Mouse (Mus musculus): ENCODE measurements around the gene Gm20696. TPM values are rescaled to one million over a fixed set of nuclear protein-coding genes. Genes with fewer than 3 reads are reported as not detected.
A peak's percentile ranks its signal among the peaks of the same experiment; 100 is the strongest.

The Gm20696 gene
- polyA plus RNA-seq, 1 experiment from 2014 or later, result 3.2 TPM

DNA sequence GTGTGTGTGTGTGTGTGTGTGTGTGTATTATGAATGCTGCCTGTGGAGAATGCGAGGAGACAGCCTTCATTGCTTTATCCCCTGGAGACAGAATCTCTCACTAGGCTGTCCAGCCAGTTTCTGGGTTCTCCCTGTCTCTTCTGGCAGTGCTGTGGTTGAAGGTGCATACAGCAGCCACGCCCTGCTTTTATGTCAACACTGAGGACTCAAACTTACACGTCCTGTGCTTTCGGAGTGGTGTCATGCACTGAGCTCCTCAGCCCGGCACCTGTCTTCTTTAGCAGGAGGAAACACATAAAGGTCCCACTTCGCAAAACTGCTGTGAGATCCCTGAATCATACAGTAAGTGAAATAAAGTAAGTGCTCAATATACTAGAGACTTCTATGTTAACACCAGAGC lies 264.8 kb downstream of the Gm20696 start:
- 82% methylated on average over 6 of the region's 6 CpGs for WGBS

DNA sequence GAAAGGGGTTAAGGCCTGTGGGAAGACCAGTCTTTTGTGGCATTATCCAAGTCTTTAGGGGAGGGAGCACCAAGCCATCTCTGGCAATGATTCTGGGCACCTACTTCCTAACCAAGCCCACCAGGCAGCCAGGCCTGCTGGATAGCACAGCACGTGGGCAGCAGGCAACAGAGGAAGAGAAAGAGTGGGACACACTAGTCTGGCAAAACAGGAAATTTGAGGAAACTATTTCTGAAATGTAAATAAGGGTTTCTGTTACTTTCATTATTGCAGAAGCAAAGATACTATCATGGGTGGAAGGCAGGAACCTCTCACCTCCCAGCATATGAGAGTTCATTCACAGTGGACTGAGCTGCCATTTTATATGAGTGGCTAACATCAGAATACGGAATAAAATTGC lies 265.4 kb downstream of the Gm20696 start:
- no peaks in the 10 kb centered on the region for H3K27me3 ChIP-seq
- ATAC-seq (ENCODE audit: insufficient number of reproducible peaks, insufficient read depth, low FRiP score, low TSS enrichment, low read depth), result no peak
- WGBS, result 47% methylated on average over 2 of the region's 2 CpGs
- H3K4me1 ChIP-seq, result peaks cover 16% of the 10 kb centered on the region
- no peak overlapping the region for H3K4me3 ChIP-seq
- H3K9me3 ChIP-seq, result no peaks in the 10 kb centered on the region
- H3K27ac ChIP-seq, result 0 out of 2 replicates have a peak overlapping the region, but pooled peaks have one; percentile 12
- 0 out of 2 replicates have a peak, but pooled peaks cover 5% of the 10 kb centered on the region for H3K36me3 ChIP-seq
- no peak overlapping the region for H3K9ac ChIP-seq
- no peak overlapping the region for H3K4me2 ChIP-seq

More for the DNA sequence above, 264.8 kb downstream of the Gm20696 start:
- Histone ChIP-seq H3K36me3 (0 out of 2 replicates have a peak, but pooled peaks cover 5% of the 10 kb centered on the region), H3K4me3 (no peak overlapping the region), H3K9me3 (no peaks in the 10 kb centered on the region), H3K9ac (no peak overlapping the region), H3K4me1 (peaks cover 16% of the 10 kb centered on the region), H3K27ac (no peak overlapping the region), H3K27me3 (no peaks in the 10 kb centered on the region), H3K4me2 (no peak overlapping the region)
- ATAC-seq (ENCODE audit: insufficient number of reproducible peaks, insufficient read depth, low FRiP score, low TSS enrichment, low read depth), result no peak

DNA sequence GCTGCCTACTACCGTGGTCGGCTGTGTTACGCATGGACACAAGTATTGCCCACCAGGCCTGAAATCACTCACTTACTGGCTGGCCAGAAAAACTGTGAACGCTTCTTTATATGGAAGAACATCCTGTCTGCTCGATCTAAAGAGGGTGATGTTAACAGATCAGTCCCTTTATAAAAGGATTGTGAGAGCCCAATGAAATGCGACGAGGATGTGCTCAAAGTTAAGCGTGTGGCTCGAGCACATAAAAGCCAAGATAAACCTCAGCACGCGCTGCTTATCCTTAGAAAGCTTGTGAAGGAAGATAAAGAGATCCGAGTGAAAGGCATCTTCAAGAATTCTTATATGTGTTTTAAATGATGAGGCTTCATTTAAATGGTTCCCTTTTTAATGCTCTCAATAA lies 270.9 kb downstream of the Gm20696 start:
- Histone ChIP-seq H3K4me2 (no peak overlapping the region), H3K9me3 (no peaks in the 10 kb centered on the region), H3K9ac (no peak overlapping the region), H3K27me3 (no peaks in the 10 kb centered on the region), H3K4me1 (peaks cover 3% of the 10 kb centered on the region; the same call in 1 of the 2 replicates), H3K36me3 (0 out of 2 replicates have a peak, but pooled peaks cover 5% of the 10 kb centered on the region), H3K27ac (no peak overlapping the region), H3K4me3 (no peak overlapping the region)
- 77% methylated on average over 12 of the region's 12 CpGs for WGBS
- ATAC-seq (ENCODE audit: insufficient number of reproducible peaks, insufficient read depth, low FRiP score, low TSS enrichment, low read depth), result no peak

DNA sequence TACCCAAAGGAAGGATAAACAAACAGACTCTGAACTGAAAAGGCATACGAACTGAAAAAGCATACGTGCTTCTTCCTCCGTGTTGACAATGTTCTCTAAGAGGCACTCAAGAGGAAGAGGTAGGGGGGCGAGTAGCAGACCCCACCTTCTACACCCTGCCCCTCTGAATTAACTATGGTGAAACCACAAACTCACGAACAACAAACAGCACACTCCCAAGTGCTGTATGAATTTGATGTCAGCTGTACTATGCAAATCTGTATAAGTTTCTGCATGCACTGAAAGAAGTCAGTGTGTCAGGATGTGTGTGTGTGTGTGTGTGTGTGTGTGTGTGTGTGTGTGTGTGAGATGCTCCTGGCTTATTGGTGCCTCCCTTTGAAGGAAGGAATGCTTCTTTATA lies 271.8 kb downstream of the Gm20696 start:
- H3K4me3 ChIP-seq, result no peak overlapping the region
- H3K9me3 ChIP-seq, result no peaks in the 10 kb centered on the region
- H3K4me1 ChIP-seq, result peaks cover 9% of the 10 kb centered on the region; the same call in 1 of the 2 replicates
- no peak overlapping the region for H3K9ac ChIP-seq
- H3K4me2 ChIP-seq, result no peak overlapping the region
- ATAC-seq (ENCODE audit: insufficient number of reproducible peaks, insufficient read depth, low FRiP score, low TSS enrichment, low read depth), result no peak
- H3K27ac ChIP-seq, result no peak overlapping the region
- H3K27me3 ChIP-seq, result no peaks in the 10 kb centered on the region
- 0 out of 2 replicates have a peak, but pooled peaks cover 5% of the 10 kb centered on the region for H3K36me3 ChIP-seq
- WGBS, result 58% methylated on average over 5 of the region's 5 CpGs

DNA sequence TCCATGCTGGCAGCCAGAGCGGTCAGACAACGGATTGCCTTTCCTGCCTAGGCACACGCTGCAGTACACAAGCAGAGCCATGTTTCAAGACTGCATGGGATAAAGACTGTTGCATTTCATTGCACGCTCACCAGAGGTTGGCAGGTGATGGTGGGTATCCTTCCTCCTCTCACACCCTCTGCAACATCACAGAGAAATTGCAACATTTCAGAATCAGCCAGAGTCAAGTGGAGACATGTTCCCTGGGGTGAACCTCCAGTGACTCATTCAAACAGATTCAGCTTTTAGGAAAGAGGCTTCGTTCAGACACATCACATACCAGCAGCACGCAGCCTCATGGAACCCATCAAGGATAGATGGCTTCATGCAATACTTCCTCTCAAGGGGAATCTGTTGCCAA lies 274.1 kb downstream of the Gm20696 start:
- Histone ChIP-seq H3K27ac (no peak overlapping the region), H3K9me3 (no peaks in the 10 kb centered on the region), H3K36me3 (0 out of 2 replicates have a peak, but pooled peaks cover 3% of the 10 kb centered on the region), H3K9ac (no peak overlapping the region), H3K27me3 (no peaks in the 10 kb centered on the region), H3K4me3 (no peak overlapping the region), H3K4me1 (peaks cover 29% of the 10 kb centered on the region), H3K4me2 (no peak overlapping the region)
- WGBS, result 86% methylated on average over 6 of the region's 6 CpGs
- ATAC-seq (ENCODE audit: insufficient number of reproducible peaks, insufficient read depth, low FRiP score, low TSS enrichment, low read depth), result no peak

DNA sequence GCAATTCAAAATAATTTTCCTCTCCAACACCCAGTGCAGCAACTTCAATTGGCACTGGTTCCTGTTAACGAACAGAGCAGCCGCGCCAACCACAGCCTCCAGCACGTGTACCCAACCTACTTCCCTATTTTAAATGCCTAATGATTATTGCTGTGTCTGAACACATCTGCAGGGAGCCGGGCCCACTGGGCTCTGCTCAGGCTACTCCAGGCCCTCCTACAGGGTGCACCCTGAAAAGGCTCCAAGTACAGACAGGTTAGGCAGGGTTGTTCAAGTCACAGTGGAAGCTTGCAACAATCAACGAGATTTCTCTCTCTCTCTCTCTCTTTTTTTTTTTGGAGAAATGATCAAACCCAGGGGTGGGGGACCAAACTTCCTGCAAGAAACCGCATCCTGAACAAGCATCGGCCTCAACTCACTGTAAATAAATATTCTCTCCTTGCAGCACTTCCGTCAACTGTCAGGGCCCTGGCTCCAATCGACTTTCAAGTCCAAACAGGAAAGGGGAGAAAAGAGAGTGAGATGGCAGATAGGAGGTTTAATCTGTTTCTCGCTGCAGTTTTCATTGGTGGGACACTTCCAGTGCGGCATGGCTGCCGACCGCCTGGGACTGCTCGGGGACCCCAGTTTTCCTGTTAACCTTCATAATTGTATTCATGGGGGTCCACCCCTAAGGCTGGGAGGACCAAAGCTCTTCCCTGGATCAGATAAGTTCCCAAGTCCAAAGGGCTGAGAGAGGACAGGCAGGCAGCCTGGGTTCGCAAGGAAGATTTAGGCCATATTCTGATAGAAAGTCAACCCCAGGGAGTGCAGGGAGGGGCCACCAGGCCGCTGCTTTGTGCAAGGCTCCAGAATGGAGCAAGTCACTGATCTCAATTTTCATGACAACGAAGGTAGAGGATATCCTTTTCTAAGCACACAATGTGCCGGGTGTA lies 277.6 kb downstream of the Gm20696 start:
- H3K36me3 ChIP-seq, result 0 out of 2 replicates have a peak, but pooled peaks cover 2% of the 10 kb centered on the region
- peak overlapping the region; percentile 68 for H3K27ac ChIP-seq
- 62% methylated on average over 19 of the region's 19 CpGs for WGBS
- H3K9ac ChIP-seq, result no peak overlapping the region
- no peak overlapping the region for H3K4me3 ChIP-seq
- no peaks in the 10 kb centered on the region for H3K27me3 ChIP-seq
- H3K9me3 ChIP-seq, result no peaks in the 10 kb centered on the region
- no peak for ATAC-seq (ENCODE audit: insufficient number of reproducible peaks, insufficient read depth, low FRiP score, low TSS enrichment, low read depth)
- peaks cover 29% of the 10 kb centered on the region for H3K4me1 ChIP-seq
- H3K4me2 ChIP-seq, result no peak overlapping the region

DNA sequence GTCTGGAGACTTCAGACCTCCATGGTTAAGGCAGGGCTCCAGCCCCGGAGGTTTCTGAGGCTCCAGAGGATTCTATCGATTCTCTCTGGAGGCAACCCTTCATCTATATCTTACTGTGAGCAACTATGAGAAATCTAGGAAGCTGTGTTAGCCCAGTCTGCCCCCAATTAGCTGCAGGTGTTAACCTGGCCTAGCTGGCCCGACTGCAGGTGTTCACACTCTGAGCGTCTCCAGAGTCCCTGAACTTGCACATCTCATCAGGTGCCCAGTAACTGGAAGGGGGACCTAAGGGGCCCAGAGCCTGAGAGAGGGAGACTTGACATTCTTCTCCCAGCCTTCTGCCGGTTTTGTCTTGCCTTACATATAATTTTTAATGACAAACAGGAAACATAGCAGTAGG lies 278.6 kb downstream of the Gm20696 start:
- Histone ChIP-seq H3K4me3 (no peak overlapping the region), H3K4me2 (no peak overlapping the region), H3K4me1 (peaks cover 33% of the 10 kb centered on the region), H3K27me3 (no peaks in the 10 kb centered on the region), H3K9me3 (no peaks in the 10 kb centered on the region), H3K36me3 (0 out of 2 replicates have a peak, but pooled peaks cover 2% of the 10 kb centered on the region), H3K9ac (no peak overlapping the region), H3K27ac (no peak overlapping the region)
- no peak for ATAC-seq (ENCODE audit: insufficient number of reproducible peaks, insufficient read depth, low FRiP score, low TSS enrichment, low read depth)
- 77% methylated on average over 5 of the region's 5 CpGs for WGBS

DNA sequence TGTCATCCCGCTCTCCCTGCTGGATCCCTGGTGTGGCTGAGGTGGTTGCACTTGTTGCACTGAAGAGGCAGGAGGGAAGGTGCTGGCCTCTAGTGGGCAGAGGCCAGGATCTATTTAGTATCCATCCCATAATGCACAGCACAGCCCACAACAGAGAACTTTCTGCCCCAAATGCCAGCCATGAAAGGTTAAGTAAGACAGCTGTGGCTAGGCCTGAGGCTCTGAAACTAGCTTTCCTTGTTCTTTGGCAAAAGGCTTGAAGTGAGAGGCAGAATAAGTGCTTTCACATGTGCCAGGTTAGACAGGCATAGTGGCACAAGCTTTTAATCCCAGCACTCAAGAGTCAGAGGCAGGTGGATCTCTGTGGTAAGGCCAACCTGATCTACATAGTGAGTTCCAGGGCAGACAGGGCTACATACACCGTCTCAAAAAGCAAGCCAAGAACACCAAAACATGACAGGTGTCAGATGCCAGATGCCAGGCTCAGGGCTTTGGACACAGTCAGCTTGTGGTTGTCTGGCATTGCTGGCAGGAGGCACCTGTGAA lies 281.5 kb downstream of the Gm20696 start:
- Histone ChIP-seq H3K27ac (no peak overlapping the region), H3K4me1 (peaks cover 30% of the 10 kb centered on the region), H3K36me3 (0 out of 2 replicates have a peak, but pooled peaks cover 2% of the 10 kb centered on the region), H3K9ac (no peak overlapping the region), H3K9me3 (no peaks in the 10 kb centered on the region), H3K4me2 (no peak overlapping the region), H3K4me3 (no peak overlapping the region), H3K27me3 (no peaks in the 10 kb centered on the region)
- ATAC-seq (ENCODE audit: insufficient number of reproducible peaks, insufficient read depth, low FRiP score, low TSS enrichment, low read depth), result no peak
- WGBS, result 84% methylated on average over 2 of the region's 2 CpGs

DNA sequence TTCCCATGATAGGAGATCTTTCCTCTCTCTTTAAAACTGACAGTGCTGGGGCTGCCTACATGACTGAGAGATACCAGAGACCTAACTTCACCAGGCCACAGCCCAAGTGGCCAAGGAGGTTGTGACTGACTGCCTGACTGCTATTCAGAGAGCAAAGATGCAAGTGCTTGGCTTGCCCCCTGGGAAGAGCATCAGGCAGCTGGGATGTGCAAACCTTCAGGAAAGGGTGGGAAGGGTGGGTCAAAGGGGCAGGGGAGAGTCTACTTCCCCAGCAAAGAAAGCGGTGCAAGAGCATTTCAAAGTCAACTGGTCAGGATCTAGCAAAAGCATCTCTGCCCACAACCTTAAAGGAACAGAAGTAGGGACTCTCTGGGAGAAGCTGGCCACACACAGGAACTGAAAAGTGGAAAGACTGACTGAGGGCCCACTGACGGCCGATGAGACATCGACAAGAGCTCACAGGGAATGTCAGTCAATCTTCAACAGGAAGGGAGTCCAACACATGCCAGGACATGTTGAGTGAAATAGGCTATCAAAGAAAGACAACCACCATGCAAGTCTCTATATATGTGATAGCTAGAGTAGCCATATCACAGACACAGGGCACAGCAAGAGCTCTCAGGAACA lies 282.6 kb downstream of the Gm20696 start:
- WGBS, result 66% methylated on average over 4 of the region's 4 CpGs
- Histone ChIP-seq H3K9ac (no peak overlapping the region), H3K27me3 (no peaks in the 10 kb centered on the region), H3K27ac (no peak overlapping the region), H3K4me3 (no peak overlapping the region), H3K4me1 (peaks cover 20% of the 10 kb centered on the region), H3K36me3 (0 out of 2 replicates have a peak, but pooled peaks cover 2% of the 10 kb centered on the region), H3K9me3 (no peaks in the 10 kb centered on the region), H3K4me2 (no peak overlapping the region)
- ATAC-seq (ENCODE audit: insufficient number of reproducible peaks, insufficient read depth, low FRiP score, low TSS enrichment, low read depth), result no peak

DNA sequence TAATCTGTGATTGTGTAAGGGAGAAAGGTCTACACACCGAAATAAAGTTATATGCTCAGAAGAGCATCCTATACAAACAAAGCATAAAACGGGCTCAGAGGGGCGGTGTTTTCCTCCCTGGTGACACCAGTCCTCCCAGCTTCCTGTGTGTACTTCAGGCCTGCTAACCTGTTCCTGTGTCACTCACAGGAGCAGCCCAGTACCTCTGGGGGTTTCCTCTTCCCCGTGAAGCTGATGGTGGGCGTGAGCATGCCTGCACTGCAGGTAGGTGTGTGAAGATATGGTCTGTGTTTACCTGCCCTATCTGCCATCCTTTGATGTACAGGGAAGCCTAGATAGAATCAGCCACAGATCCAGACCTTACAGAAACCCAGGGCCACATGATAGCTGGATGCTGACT lies 286.5 kb downstream of the Gm20696 start:
- peaks cover 29% of the 10 kb centered on the region for H3K4me1 ChIP-seq
- H3K4me2 ChIP-seq, result no peak overlapping the region
- H3K27ac ChIP-seq, result no peak overlapping the region
- H3K9me3 ChIP-seq, result no peaks in the 10 kb centered on the region
- H3K9ac ChIP-seq, result no peak overlapping the region
- no peaks in the 10 kb centered on the region for H3K27me3 ChIP-seq
- no peak overlapping the region for H3K4me3 ChIP-seq
- 87% methylated on average over 5 of the region's 5 CpGs for WGBS
- no peaks in the 10 kb centered on the region for H3K36me3 ChIP-seq
- ATAC-seq (ENCODE audit: insufficient number of reproducible peaks, insufficient read depth, low FRiP score, low TSS enrichment, low read depth), result no peak

DNA sequence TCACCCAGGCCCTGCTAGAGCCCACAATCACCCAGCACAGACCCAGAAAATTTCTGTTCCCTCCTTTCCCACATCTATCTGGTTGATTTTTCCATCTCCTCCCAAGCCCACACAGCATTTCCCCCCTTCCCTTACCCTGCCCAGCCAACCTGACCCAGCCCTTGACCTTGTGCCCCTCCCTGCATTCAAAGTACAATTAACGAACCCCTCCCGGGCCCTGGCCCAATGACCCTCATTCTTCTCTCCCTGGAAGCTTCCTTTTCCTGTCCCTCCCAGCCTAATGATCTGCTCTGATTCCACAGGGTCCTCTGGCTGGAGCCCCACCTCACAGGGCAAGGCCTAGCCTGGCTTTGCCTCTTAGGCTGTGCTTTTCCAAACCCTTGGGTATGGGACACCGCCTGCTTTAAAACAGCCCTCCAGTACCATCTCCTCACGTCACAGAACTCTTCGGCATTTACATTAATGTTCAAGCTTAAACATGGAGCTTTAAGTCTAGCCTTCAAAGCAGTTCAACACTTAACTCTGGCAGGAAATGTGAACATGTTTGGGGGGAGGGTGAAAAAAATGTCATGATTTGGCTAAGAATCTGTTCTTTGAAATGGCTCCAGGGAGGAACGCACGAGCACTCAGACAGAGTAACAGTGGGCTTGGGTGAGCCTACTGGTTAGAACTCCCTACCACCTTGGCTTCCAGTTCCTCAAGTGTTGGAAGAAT lies 287.4 kb downstream of the Gm20696 start:
- H3K27ac ChIP-seq, result no peak overlapping the region
- H3K36me3 ChIP-seq, result no peaks in the 10 kb centered on the region
- no peaks in the 10 kb centered on the region for H3K27me3 ChIP-seq
- H3K4me3 ChIP-seq, result no peak overlapping the region
- 65% methylated on average over 7 of the region's 7 CpGs for WGBS
- H3K9me3 ChIP-seq, result no peaks in the 10 kb centered on the region
- no peak for ATAC-seq (ENCODE audit: insufficient number of reproducible peaks, insufficient read depth, low FRiP score, low TSS enrichment, low read depth)
- H3K4me2 ChIP-seq, result no peak overlapping the region
- no peak overlapping the region for H3K9ac ChIP-seq
- peaks cover 35% of the 10 kb centered on the region for H3K4me1 ChIP-seq

All from embryonic facial prominence, embryonic 13.5 days (tissue).